8 mouse cellular contexts compared by ENCODE assay signal in genomic region chr2:90846955-90847680, GRCm38 (mm10). TPM values are rescaled to one million over a fixed set of nuclear protein-coding genes. Genes with fewer than 3 reads are reported as not detected.
DNase-seq lines count a peak whose midpoint lies in the region; ATAC-seq and TF ChIP-seq lines count a peak whose summit lies in the region.

Mtch2 (plus strand) TSS chr2:90847155.

- H3K4me1 ChIP-seq in bone marrow, adult 2 months (ENCODE audit: control insufficient read depth, insufficient read depth, low read length), result no peaks in the 10 kb centered on the region
- H3K4me1 ChIP-seq in embryonic facial prominence, embryonic 15.5 days, result peaks cover 13% of the 10 kb centered on the region; the same call in 1 of the 2 replicates
- H3K4me1 ChIP-seq in limb, embryonic 14.5 days (ENCODE audit: control insufficient read depth, insufficient read depth, low read length), result peaks cover 9% of the 10 kb centered on the region
- H3K4me1 ChIP-seq in midbrain, postnatal 0 days (ENCODE audit: insufficient read depth, low read length), result 0 out of 2 replicates have a peak, but pooled peaks cover 7% of the 10 kb centered on the region

- peaks cover 23% of the 10 kb centered on the region for H3K36me3 ChIP-seq in embryonic facial prominence, embryonic 15.5 days
- H3K36me3 ChIP-seq in limb, embryonic 14.5 days (ENCODE audit: control insufficient read depth, insufficient read depth, low read length), result peaks cover 21% of the 10 kb centered on the region
- H3K36me3 ChIP-seq in midbrain, postnatal 0 days (ENCODE audit: insufficient read depth, low read length), result peaks cover 3% of the 10 kb centered on the region; the same call in 1 of the 2 replicates

- peak within 1 kb of the TSS; percentile 74 for H3K27ac ChIP-seq in bone marrow, adult 2 months (ENCODE audit: control insufficient read depth, insufficient read depth, low read depth, low read length, poor library complexity)
- peak within 1 kb of the TSS; percentile 81 for H3K27ac ChIP-seq in embryonic facial prominence, embryonic 15.5 days (replicated peaks)
- H3K27ac ChIP-seq in limb, embryonic 14.5 days (replicated peaks; ENCODE audit: low read depth, low read length), result peak within 1 kb of the TSS; percentile 71
- peak within 1 kb of the TSS; percentile 97 for H3K27ac ChIP-seq in midbrain, postnatal 0 days (ENCODE audit: low read depth, low read length)

- peak within 1 kb of the TSS; percentile 84 for H3K9ac ChIP-seq in embryonic facial prominence, embryonic 15.5 days
- H3K9ac ChIP-seq in limb, embryonic 14.5 days (ENCODE audit: low read depth, low read length, severe bottlenecking), result peak within 1 kb of the TSS; percentile 86
- peak within 1 kb of the TSS; percentile 92 for H3K9ac ChIP-seq in midbrain, postnatal 0 days (replicated peaks; ENCODE audit: low read length, poor library complexity, severe bottlenecking)

- ATAC-seq in embryonic facial prominence, embryonic 15.5 days (ENCODE audit: insufficient number of reproducible peaks, low FRiP score, low TSS enrichment, low read depth), result peak; percentile 97
- ATAC-seq in limb, embryonic 14.5 days (ENCODE audit: low FRiP score, low read depth), result peak; percentile 96
- peak; percentile 96 for ATAC-seq in midbrain, postnatal 0 days (ENCODE audit: low FRiP score)

- H3K4me3 ChIP-seq in bone marrow, adult 2 months (replicated peaks; ENCODE audit: control insufficient read depth, low read depth, low read length), result peak within 1 kb of the TSS; percentile 96
- H3K4me3 ChIP-seq in embryonic facial prominence, embryonic 15.5 days (replicated peaks), result peak within 1 kb of the TSS; percentile 81
- peak within 1 kb of the TSS; percentile 94 for H3K4me3 ChIP-seq in limb, embryonic 14.5 days (replicated peaks; ENCODE audit: low read length)
- peak within 1 kb of the TSS; percentile 87 for H3K4me3 ChIP-seq in midbrain, postnatal 0 days (ENCODE audit: low read depth, low read length)

- H3K27me3 ChIP-seq in embryonic facial prominence, embryonic 15.5 days, result no peaks in the 10 kb centered on the region
- H3K27me3 ChIP-seq in limb, embryonic 14.5 days (ENCODE audit: control insufficient read depth, insufficient read depth, low read length), result no peaks in the 10 kb centered on the region
- H3K27me3 ChIP-seq in midbrain, postnatal 0 days (ENCODE audit: insufficient read depth, low read length), result no peaks in the 10 kb centered on the region

- no peaks in the 10 kb centered on the region for H3K9me3 ChIP-seq in embryonic facial prominence, embryonic 15.5 days (replicated peaks)
- H3K9me3 ChIP-seq in limb, embryonic 14.5 days (ENCODE audit: control insufficient read depth, low read length), result no peaks in the 10 kb centered on the region
- H3K9me3 ChIP-seq in midbrain, postnatal 0 days (ENCODE audit: low read length), result no peaks in the 10 kb centered on the region

- peak; percentile 85 for TF ChIP-seq POLR2A in bone marrow, adult 2 months (IDR thresholded peaks at IDR 0.05; ENCODE audit: borderline replicate concordance, control insufficient read depth, low read depth, low read length)
- TF ChIP-seq POLR2A in limb, embryonic 14.5 days (IDR thresholded peaks at IDR 0.05; ENCODE audit: borderline replicate concordance, extremely low read depth, insufficient read depth, insufficient read length), result peak; percentile 91; the same call in 1 of the 2 replicates

- DNase-seq in 416B (ENCODE audit: low read depth), result peak; percentile 98
- DNase-seq in heart, adult 8-10 months (ENCODE audit: low spot score), result peak; percentile 97
- peak; percentile 98 for DNase-seq in kidney, adult 9 months
- peak; percentile 94 for DNase-seq in limb, embryonic 14.5 days (ENCODE audit: low spot score)
- peak; percentile 98 for DNase-seq in midbrain, postnatal 0 days (ENCODE audit: low spot score)
- DNase-seq in spleen, postnatal 14 days (ENCODE audit: low spot score in 2 of 2), result peak; percentile 98

- TF ChIP-seq CTCF in bone marrow, adult 2 months (IDR thresholded peaks at IDR 0.05; ENCODE audit: control insufficient read depth, insufficient read depth, low read length), result no peak
- no peak for TF ChIP-seq CTCF in midbrain, postnatal 0 days (IDR thresholded peaks at IDR 0.05)

- peak within 1 kb of the TSS; percentile 69 for H3K4me2 ChIP-seq in embryonic facial prominence, embryonic 15.5 days (replicated peaks)
- H3K4me2 ChIP-seq in limb, embryonic 14.5 days (replicated peaks; ENCODE audit: low read depth, low read length, severe bottlenecking), result peak within 1 kb of the TSS; percentile 53
- H3K4me2 ChIP-seq in midbrain, postnatal 0 days (ENCODE audit: low read depth, low read length, poor library complexity, severe bottlenecking), result peak within 1 kb of the TSS; percentile 63

- under 1% methylated on average over 67 of the region's 67 CpGs for WGBS in bone marrow, adult 2 months
- under 1% methylated on average over 66 of the region's 67 CpGs for WGBS in embryonic facial prominence, embryonic 15.5 days
- under 1% methylated on average over 50 of the region's 67 CpGs for WGBS in limb, embryonic 14.5 days
- under 1% methylated on average over 63 of the region's 67 CpGs for WGBS in midbrain, postnatal 0 days

RNA-seq across cellular contexts. Expression of gene Mtch2, which starts in this region (rescaled TPM):
- 37.8 and 113 TPM in 2 replicates for polyA plus RNA-seq in bone marrow, adult 2 months (2011; ENCODE audit: insufficient read depth, insufficient read length, low replicate concordance, missing spikeins)
- polyA plus RNA-seq in embryonic facial prominence, embryonic 15.5 days (2015; fragmentation: Nextera tagmentation; extraction: Ambion mirVana), result 175 and 188 TPM in 2 replicates
- 100 to 1,000 TPM; 165 to 183 (median 182) TPM for total RNA-seq in heart, adult 8-10 months (2022)
- polyA plus RNA-seq in limb, embryonic 14.5 days (2012; rRNA removed), result 111 and 120 TPM in 2 replicates
- polyA plus RNA-seq in limb, embryonic 14.5 days (2014; fragmentation: Nextera tagmentation; extraction: Ambion mirVana), result 201 and 210 TPM in 2 replicates
- total RNA-seq in midbrain, postnatal 0 days (2014; rRNA removed), result 121 and 124 TPM in 2 replicates
- polyA plus RNA-seq in midbrain, postnatal 0 days (2015; fragmentation: Nextera tagmentation; extraction: Ambion mirVana), result 195 and 210 TPM in 2 replicates

Comparison
In these comparisons a context has a peak if more than half of its experiments do, and no peak if none do; other contexts are left out.
1. Peak in every context shown above with its lines: DNase-seq, ATAC-seq, H3K4me3 ChIP-seq and H3K27ac ChIP-seq.